Mouse (Mus musculus) kidney, adult 2 months (tissue): ENCODE measurements at regions not wholly inside any gene's neighbourhood (a gene's known extent, or its start where the extent isn't known, plus 50 kb on each side); places are given as distances from the start of the nearest gene placed in this dataset.

Experiments
- CTCF ChIP-seq: fragments of 200-500 bp; conservative IDR thresholded peaks from 2 replicates; pipeline ENCODE4 v1.5.1; 2011; ENCODE audit warnings: low read depth, mild to moderate bottlenecking, control low read depth, low read length, moderate library complexity, mixed read lengths; ENCODE audit not compliant: insufficient read depth, insufficient read length
- POLR2A ChIP-seq: fragments of 200-500 bp; IDR thresholded peaks from one replicate; pipeline ENCODE4 v1.6.1; 2011; ENCODE audit warnings: low read depth, low read length, control low read depth

- TF ChIP-seq CTCF (no peak), POLR2A (no peak)
Measured at GRCm38 (mm10) chr4:31699296-31699695, 264.6 kb upstream of the Map3k7 start.
